Mouse (Mus musculus): Measurements from ENCODE around the gene Hoxb7. TPM values are rescaled to one million over a fixed set of nuclear protein-coding genes. Genes with fewer than 3 reads are reported as not detected.
A peak's percentile ranks its signal among the peaks of the same experiment; 100 is the strongest.

The Hoxb7 gene
- polyA plus RNA-seq, 1 experiment from 2014 or later = 0.24 TPM

GRCm38 (mm10) chr11:96314671-96315343 is 28.4 kb downstream of the Hoxb7 start:
- Histone ChIP-seq H3K27ac (replicated peaks) (peak overlapping the region; percentile 24; the same call in 1 of the 2 replicates), H3K4me2 (peak overlapping the region; percentile 18), H3K9me3 (replicated peaks) (no peaks in the 10 kb centered on the region), H3K36me3 (replicated peaks) (no peaks in the 10 kb centered on the region), H3K4me3 (replicated peaks) (peak overlapping the region; percentile 17; the same call in 1 of the 2 replicates), H3K9ac (no peak overlapping the region), H3K27me3 (peaks cover 100% of the 10 kb centered on the region), H3K4me1 (replicated peaks) (0 out of 2 replicates have a peak, but pooled peaks cover 3% of the 10 kb centered on the region)
- no peak for ATAC-seq (ENCODE audit: insufficient read depth)
- 3% methylated on average over 34 of the region's 34 CpGs for WGBS (ENCODE audit: insufficient replicate concordance)

GRCm38 (mm10) chr11:96315344-96315681 is 28.9 kb downstream of the Hoxb7 start:
- Histone ChIP-seq H3K4me3 (replicated peaks) (no peak overlapping the region), H3K27ac (replicated peaks) (no peak overlapping the region), H3K4me1 (replicated peaks) (peaks cover 3% of the 10 kb centered on the region; the same call in 1 of the 2 replicates), H3K9ac (no peak overlapping the region), H3K9me3 (replicated peaks) (no peaks in the 10 kb centered on the region), H3K4me2 (0 out of 2 replicates have a peak overlapping the region, but pooled peaks have one; percentile 18), H3K27me3 (peaks cover 100% of the 10 kb centered on the region), H3K36me3 (replicated peaks) (no peaks in the 10 kb centered on the region)
- WGBS (ENCODE audit: insufficient replicate concordance) = 22% methylated on average over 5 of the region's 5 CpGs
- ATAC-seq (ENCODE audit: insufficient read depth) = no peak

GRCm38 (mm10) chr11:96316696-96317607 is 30.5 kb downstream of the Hoxb7 start:
- ATAC-seq (ENCODE audit: insufficient read depth) = no peak
- peaks cover 99% of the 10 kb centered on the region for H3K27me3 ChIP-seq
- no peak overlapping the region for H3K4me2 ChIP-seq
- H3K27ac ChIP-seq (replicated peaks) = no peak overlapping the region
- no peaks in the 10 kb centered on the region; the same call in 1 of the 2 replicates for H3K4me1 ChIP-seq (replicated peaks)
- 20% methylated on average over 18 of the region's 18 CpGs for WGBS (ENCODE audit: insufficient replicate concordance)
- no peaks in the 10 kb centered on the region for H3K9me3 ChIP-seq (replicated peaks)
- no peaks in the 10 kb centered on the region for H3K36me3 ChIP-seq (replicated peaks)
- no peak overlapping the region for H3K4me3 ChIP-seq (replicated peaks)
- no peak overlapping the region for H3K9ac ChIP-seq

- peak within 1 kb of the TSS; percentile 30; the same call in 1 of the 2 replicates for H3K9ac ChIP-seq
- WGBS (ENCODE audit: insufficient replicate concordance) = 7% methylated on average over 28 of the region's 28 CpGs
Measured at GRCm38 (mm10) chr11:96317608-96318367, 31.4 kb downstream of the Hoxb7 start, which contains the start of gene Hoxb4. Hoxb4 (plus strand) TSS chr11:96318267.

GRCm38 (mm10) chr11:96318368-96319070 is 32.1 kb downstream of the Hoxb7 start:
- no peaks in the 10 kb centered on the region; the same call in 1 of the 2 replicates for H3K4me1 ChIP-seq (replicated peaks)
- H3K27ac ChIP-seq (replicated peaks) = peak overlapping the region; percentile 74
- peak overlapping the region; percentile 52 for H3K4me2 ChIP-seq
- peaks cover 99% of the 10 kb centered on the region for H3K27me3 ChIP-seq
- H3K36me3 ChIP-seq (replicated peaks) = no peaks in the 10 kb centered on the region
- WGBS (ENCODE audit: insufficient replicate concordance) = under 1% methylated on average over 42 of the region's 45 CpGs
- 0 out of 2 replicates have a peak, but pooled peaks have one; percentile 18 for ATAC-seq (ENCODE audit: insufficient read depth)
- H3K4me3 ChIP-seq (replicated peaks) = peak overlapping the region; percentile 46
- H3K9ac ChIP-seq = peak overlapping the region; percentile 30; the same call in 1 of the 2 replicates
- no peaks in the 10 kb centered on the region for H3K9me3 ChIP-seq (replicated peaks)

More at GRCm38 (mm10) chr11:96317608-96318367, 31.4 kb downstream of the Hoxb7 start, which contains the start of gene Hoxb4:
- Histone ChIP-seq H3K27me3 (peaks cover 99% of the 10 kb centered on the region), H3K4me2 (peak within 1 kb of the TSS; percentile 52), H3K4me3 (replicated peaks) (peak within 1 kb of the TSS; percentile 46), H3K9me3 (replicated peaks) (no peaks in the 10 kb centered on the region), H3K36me3 (replicated peaks) (no peaks in the 10 kb centered on the region), H3K27ac (replicated peaks) (peak within 1 kb of the TSS; percentile 74), H3K4me1 (replicated peaks) (no peaks in the 10 kb centered on the region; the same call in 1 of the 2 replicates)
- no peak for ATAC-seq (ENCODE audit: insufficient read depth)

GRCm38 (mm10) chr11:96319071-96319902 is 32.9 kb downstream of the Hoxb7 start:
- no peak for ATAC-seq (ENCODE audit: insufficient read depth)

GRCm38 (mm10) chr11:96319910-96320309 is 33.5 kb downstream of the Hoxb7 start:
- WGBS (ENCODE audit: insufficient replicate concordance) = under 1% methylated on average over 29 of the region's 29 CpGs
- peaks cover 99% of the 10 kb centered on the region for H3K27me3 ChIP-seq
- H3K9ac ChIP-seq = no peak overlapping the region
- no peaks in the 10 kb centered on the region; the same call in 1 of the 2 replicates for H3K4me1 ChIP-seq (replicated peaks)
- H3K27ac ChIP-seq (replicated peaks) = peak overlapping the region; percentile 19
- ATAC-seq (ENCODE audit: insufficient read depth) = no peak
- H3K4me3 ChIP-seq (replicated peaks) = peak overlapping the region; percentile 25
- no peaks in the 10 kb centered on the region for H3K36me3 ChIP-seq (replicated peaks)
- H3K9me3 ChIP-seq (replicated peaks) = no peaks in the 10 kb centered on the region
- peak overlapping the region; percentile 52 for H3K4me2 ChIP-seq

More at GRCm38 (mm10) chr11:96319071-96319902, 32.9 kb downstream of the Hoxb7 start:
- Histone ChIP-seq H3K4me1 (replicated peaks) (no peaks in the 10 kb centered on the region; the same call in 1 of the 2 replicates), H3K4me2 (peak overlapping the region; percentile 52), H3K27me3 (peaks cover 99% of the 10 kb centered on the region), H3K9ac (peak overlapping the region; percentile 30; the same call in 1 of the 2 replicates), H3K36me3 (replicated peaks) (no peaks in the 10 kb centered on the region), H3K9me3 (replicated peaks) (no peaks in the 10 kb centered on the region), H3K4me3 (replicated peaks) (peak overlapping the region; percentile 46), H3K27ac (replicated peaks) (peak overlapping the region; percentile 74)
- WGBS (ENCODE audit: insufficient replicate concordance) = under 1% methylated on average over 34 of the region's 34 CpGs

- Histone ChIP-seq H3K36me3 (replicated peaks) (no peaks in the 10 kb centered on the region), H3K27me3 (peaks cover 99% of the 10 kb centered on the region), H3K27ac (replicated peaks) (no peak overlapping the region), H3K4me3 (replicated peaks) (no peak overlapping the region), H3K4me1 (replicated peaks) (no peaks in the 10 kb centered on the region; the same call in 1 of the 2 replicates), H3K9ac (no peak overlapping the region), H3K9me3 (replicated peaks) (no peaks in the 10 kb centered on the region), H3K4me2 (no peak overlapping the region)
- 48% methylated on average over 17 of the region's 17 CpGs for WGBS (ENCODE audit: insufficient replicate concordance)
- ATAC-seq (ENCODE audit: insufficient read depth) = no peak
Measured at GRCm38 (mm10) chr11:96320688-96321087, 34.3 kb downstream of the Hoxb7 start.

GRCm38 (mm10) chr11:96321846-96322245 is 35.4 kb downstream of the Hoxb7 start:
- WGBS (ENCODE audit: insufficient replicate concordance) = 50% methylated on average over 5 of the region's 5 CpGs
- Histone ChIP-seq H3K9ac (no peak overlapping the region), H3K9me3 (replicated peaks) (no peaks in the 10 kb centered on the region), H3K4me1 (replicated peaks) (no peaks in the 10 kb centered on the region; the same call in 1 of the 2 replicates), H3K36me3 (replicated peaks) (no peaks in the 10 kb centered on the region), H3K4me2 (no peak overlapping the region), H3K27me3 (peaks cover 99% of the 10 kb centered on the region), H3K27ac (replicated peaks) (no peak overlapping the region), H3K4me3 (replicated peaks) (no peak overlapping the region)
- no peak for ATAC-seq (ENCODE audit: insufficient read depth)

All from liver, embryonic 15.5 days (tissue).